Mouse (Mus musculus) left cerebral cortex, postnatal 14 days (tissue): ENCODE results near the gene Tbc1d30. TPM values are rescaled to one million over a fixed set of nuclear protein-coding genes. Genes with fewer than 3 reads are reported as not detected.
A peak's percentile ranks its signal among the peaks of the same experiment; 100 is the strongest.

Experiments used
- DNase-seq, 2 experiments: peaks; one replicate each; pipeline ENCODE4 v3.0.0; 2021 to 2022; ENCODE audit warnings: low spot score in 2 of 2, mixed read lengths in 1 of 2
- intact Hi-C: fragments of 180-260 bp; cut with DNase I; formaldehyde crosslinking; loops from one replicate; pipeline ENCODE4 v1.15.1; 2025
- long read RNA-seq, 2 experiments: library from polyadenylated mRNA; stranded (forward); transcript quantifications; one replicate each; pipeline ENCODE4 v2.0.0; 2021
- total RNA-seq, 2 experiments: library from RNA; stranded (reverse); gene quantifications; 2 replicates each; pipeline ENCODE4 v1.2.3; 2021

The Tbc1d30 gene
- 10 to 100 TPM; 72.0 to 79.1 TPM for total RNA-seq
- long read RNA-seq, experiment 1, full-length matches to known transcripts, result 5 of 12 reads
- long read RNA-seq, experiment 1, partial matches to known transcripts, result 0 of 12 reads
- long read RNA-seq, experiment 1, other reads (novel, unspliced or antisense), result 7 of 12 reads
- long read RNA-seq, experiment 2, full-length matches to known transcripts, result 8 of 18 reads
- long read RNA-seq, experiment 2, partial matches to known transcripts, result 2 of 18 reads
- long read RNA-seq, experiment 2, other reads (novel, unspliced or antisense), result 8 of 18 reads

DNA sequence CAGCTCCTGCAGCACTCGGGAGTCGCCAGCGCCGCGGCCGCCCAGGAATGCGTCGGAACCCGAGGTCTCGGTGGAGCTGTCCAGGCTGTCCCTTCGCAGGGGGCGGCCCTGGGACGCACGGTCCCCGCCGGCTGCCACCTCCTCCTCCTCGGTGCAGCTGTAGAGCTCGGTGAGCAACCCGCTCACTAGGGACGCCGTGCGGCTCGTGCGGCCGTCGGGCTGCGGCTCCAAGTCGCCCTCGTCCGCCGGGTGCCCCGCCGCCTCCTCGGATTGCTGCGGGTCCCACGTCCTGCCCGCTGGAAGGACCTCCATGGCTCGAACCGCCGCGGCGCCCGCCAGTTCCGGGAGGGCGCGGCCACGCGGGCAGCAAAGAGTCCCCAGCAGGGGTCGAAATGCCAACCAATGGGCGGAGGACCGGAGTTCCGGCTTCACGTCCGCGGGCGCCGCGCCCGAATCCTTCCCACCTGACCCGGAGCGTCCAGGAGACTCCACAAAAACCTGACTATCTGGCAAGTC lies at the start of gene Tbc1d30:
Gene Tbc1d30 (minus strand): TSS at position 213 of the 516 bp plus-strand sequence.
- intact Hi-C loops, result no loop called here
- no peak for DNase-seq

- DNase-seq, result no peak
- intact Hi-C loops, result no loop called here
Measured at GRCm38 (mm10) chr10:121398599-121398998, 47.5 kb upstream of the Tbc1d30 start.

- DNase-seq, result no peak
- intact Hi-C loops, result no loop called here
Measured at GRCm38 (mm10) chr10:121395542-121396176, 44.6 kb upstream of the Tbc1d30 start.

DNA sequence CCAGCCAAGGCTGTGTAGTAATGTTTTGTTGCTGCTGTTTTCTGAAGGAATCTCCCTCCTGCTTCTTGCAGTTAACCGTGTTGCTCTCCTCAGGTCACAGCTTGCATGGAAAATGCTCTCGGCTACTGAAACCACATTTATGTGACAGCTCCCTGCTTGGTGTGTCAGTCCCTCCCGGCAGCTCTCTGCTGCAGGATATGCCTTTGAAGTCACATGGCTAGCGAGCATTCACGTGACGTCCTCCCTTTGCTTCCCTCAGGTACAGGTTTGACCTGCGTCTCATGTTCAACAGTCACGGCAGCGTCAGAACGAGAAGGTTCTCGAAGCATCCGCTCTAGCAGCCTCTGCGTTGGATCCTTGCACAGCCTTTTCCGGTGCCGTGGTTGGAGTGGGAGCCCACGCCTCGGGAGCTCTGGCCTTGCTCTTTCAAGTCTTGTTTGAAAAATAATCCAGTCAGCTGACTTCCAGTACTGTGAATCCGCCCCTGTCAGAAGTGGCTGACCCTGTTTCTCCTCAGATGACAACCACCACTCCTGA lies 43.8 kb upstream of the Tbc1d30 start:
- DNase-seq, result no peak
- intact Hi-C loops, result no loop called here

GRCm38 (mm10) chr10:121394270-121394669 lies 43.2 kb upstream of the Tbc1d30 start:
- intact Hi-C loops, result no loop called here

GRCm38 (mm10) chr10:121391901-121392300 lies 40.8 kb upstream of the Tbc1d30 start:
- intact Hi-C loops, result no loop called here
- no peak for DNase-seq

More at GRCm38 (mm10) chr10:121394270-121394669, 43.2 kb upstream of the Tbc1d30 start:
- DNase-seq, result no peak

- DNase-seq, result no peak
- intact Hi-C loops, result no loop called here
Measured at GRCm38 (mm10) chr10:121390602-121391001, 39.5 kb upstream of the Tbc1d30 start.

DNA sequence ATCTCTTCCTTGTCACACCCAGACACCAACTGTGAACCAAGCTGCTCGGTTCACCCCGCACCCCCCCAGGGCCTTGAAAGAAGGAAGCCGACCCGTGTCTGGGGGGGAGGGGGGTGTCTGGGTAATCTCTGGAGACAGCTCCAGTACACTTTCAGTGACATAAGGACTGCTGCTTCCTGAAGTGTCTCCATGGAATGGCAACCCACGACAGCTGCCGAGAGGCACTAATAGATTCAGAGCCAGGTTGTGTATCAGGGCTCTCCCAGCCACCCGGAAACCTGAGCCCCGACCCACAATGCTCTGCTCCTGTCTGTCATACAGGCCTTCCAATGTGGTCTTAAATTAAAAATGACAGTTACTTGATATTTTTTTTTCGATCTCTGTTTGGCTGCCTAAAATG lies 35.3 kb upstream of the Tbc1d30 start:
- intact Hi-C loops, result no loop called here
- no peak for DNase-seq

GRCm38 (mm10) chr10:121385695-121386094 lies 34.6 kb upstream of the Tbc1d30 start:
- no peak for DNase-seq
- intact Hi-C loops, result no loop called here

DNA sequence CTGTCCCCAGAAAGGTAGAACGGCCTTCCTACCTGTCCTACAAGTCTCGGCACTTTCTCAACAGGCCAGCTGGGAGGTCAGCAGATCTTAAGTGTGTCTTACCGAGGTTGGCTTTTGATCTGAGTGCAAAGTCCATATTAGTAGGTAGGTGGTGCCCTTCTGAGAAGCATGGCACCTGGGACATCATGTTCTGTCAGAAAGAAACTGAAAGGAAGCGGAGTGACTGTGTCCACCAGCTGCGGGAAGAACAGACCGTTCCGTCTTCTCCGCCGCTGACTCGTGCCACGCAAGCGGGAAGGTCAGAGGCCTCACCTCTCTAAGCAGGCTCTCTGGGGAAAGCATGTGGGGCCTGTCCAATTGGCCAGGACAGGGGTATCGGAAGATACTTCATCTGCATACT lies 33.6 kb upstream of the Tbc1d30 start:
- intact Hi-C loops, result no loop called here
- DNase-seq, result no peak

DNA sequence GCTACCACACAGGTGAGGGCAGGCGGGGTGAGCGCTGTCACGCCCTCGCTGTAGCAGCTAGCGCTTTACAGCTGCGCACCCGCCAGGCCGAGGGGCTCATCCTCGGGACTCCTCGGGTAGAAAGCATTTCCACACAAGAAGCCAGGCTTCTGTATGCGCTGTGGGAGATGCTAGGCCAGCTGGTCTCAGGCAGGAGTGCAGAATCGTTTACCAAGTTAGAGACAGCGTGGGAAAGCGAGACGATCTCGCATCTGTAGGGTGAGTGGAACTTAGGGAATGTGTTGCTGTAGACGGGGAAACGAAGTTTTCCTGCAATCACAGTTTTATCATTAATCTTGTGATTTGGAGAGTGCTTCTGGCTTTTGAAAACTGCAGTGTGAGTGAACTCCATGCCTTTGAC lies 30.2 kb upstream of the Tbc1d30 start:
- intact Hi-C loops, result no loop called here
- peak in 1 of 2 experiments; percentile 30 for DNase-seq

DNA sequence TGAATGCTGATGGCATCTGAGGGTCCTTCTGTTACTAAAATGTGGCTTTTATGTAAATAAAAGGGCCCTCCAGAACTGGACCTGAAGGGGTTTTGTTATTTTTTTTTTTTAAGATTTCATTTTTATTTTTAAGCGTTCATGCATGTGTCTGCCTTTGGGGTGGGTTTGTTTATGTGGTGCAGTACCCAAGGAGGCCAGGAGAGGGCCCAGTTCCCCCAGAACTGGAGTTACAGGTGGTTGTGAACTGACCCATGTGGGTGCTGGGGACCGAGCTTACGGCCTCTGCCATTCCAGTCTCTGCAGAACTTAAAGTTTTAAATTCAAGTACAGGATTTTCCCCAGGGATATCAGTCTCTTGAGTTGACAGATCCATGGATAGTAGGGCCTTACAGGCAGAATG lies 28.3 kb upstream of the Tbc1d30 start:
- intact Hi-C loops, result no loop called here
- no peak for DNase-seq

GRCm38 (mm10) chr10:121376530-121377271 lies 25.6 kb upstream of the Tbc1d30 start:
- DNase-seq, result no peak
- intact Hi-C loops, result no loop called here

DNA sequence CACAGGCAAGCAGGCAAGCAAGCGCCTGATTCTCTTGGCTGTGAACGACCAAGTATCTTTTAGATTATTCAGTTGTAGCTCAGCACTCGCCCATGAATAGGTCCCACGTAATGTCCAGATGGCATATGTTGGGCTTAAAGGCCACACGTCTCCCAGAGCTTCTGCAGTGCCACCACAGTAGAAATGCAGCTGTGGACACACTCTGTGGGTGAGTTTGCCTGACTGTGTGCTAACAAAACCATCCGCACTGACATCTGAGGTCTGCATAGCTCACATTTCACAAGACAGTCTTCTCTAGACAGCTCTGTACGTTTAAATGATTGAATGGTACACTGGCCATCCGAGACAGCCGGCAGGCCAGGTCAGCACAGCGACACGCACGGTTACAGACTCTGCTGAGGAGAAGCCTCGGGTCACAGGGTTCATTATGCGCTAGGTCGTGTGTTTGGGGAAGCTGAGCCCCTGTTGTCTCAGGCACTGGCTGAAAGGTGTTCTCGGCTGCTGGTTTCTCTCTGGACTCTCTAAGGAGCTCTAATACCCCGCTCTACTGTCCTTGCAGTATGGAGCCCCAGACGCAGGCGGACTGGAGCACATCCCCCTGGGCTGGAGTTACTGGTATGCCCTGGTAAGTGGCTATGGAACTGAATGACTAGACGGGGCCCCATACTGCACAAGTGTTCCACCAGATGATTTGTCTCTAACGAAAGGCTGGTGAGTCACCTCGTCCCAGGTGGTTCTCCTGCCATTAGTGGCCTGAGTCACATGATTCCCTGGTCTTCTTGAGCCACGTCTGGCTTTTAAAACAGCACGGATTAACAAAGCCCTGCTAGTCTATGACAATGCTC lies 24.8 kb upstream of the Tbc1d30 start:
- intact Hi-C loops, result no loop called here

DNA sequence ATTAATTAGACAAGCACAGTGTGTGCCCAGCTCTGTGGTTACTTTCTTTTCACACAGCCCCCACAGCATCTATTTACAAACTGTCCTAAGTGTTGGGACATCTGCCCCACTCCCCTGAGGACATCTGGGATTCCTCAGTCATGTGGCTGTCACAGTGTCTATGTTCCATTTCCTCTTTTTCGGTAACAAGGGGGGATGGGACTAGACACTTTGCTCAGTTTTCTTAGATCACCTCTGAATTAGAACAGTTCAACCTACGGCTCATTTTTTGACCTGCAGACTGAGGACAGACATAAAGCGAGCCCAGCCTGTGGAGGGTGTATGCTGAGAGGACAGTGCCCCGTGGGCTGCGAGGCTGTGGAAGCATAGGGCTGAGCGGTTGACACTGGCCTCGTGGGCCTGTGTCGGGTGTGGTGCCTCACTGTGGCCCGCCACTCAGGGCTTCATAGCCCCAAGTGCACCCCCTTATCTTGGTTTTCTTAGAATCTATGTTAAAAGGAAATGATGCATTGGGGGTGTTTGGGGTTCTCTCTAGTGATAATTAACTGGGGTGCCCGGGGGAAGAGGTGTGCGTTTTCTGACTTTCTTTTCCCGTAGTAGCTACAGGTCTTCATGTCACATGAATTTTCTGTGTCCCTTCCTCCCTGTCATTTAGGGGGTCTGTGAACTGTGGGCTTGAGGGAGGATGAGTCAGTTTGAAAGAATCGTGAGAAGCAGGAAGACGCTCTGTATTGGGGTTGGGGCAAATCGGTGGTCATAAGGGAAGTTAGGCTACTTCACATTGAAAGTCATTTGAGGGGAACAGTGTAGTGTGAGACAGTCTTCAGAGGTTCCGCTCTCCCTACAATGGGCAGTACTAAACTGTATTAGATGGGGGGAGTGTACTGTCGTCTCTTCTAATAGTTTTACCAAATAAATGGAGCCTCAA lies 23.9 kb upstream of the Tbc1d30 start:
- intact Hi-C loops, result no loop called here
- peak; percentile 32 to 81 for DNase-seq

More for the DNA sequence above, 24.8 kb upstream of the Tbc1d30 start:
- no peak for DNase-seq

GRCm38 (mm10) chr10:121374013-121374412 lies 22.9 kb upstream of the Tbc1d30 start:
- intact Hi-C loops, result no loop called here
- no peak for DNase-seq

- DNase-seq, result no peak
- intact Hi-C loops, result no loop called here
Measured at GRCm38 (mm10) chr10:121370777-121371176, 19.7 kb upstream of the Tbc1d30 start.

- intact Hi-C loops, result no loop called here
- DNase-seq, result no peak
Measured at GRCm38 (mm10) chr10:121368783-121369465, 17.8 kb upstream of the Tbc1d30 start.
